Mouse (Mus musculus) myocyte (in vitro differentiated cells): ENCODE results near the gene Sh3pxd2a. TPM values are rescaled to one million over a fixed set of nuclear protein-coding genes. Genes with fewer than 3 reads are reported as not detected.

ENCODE experiments used
- H3K27me3 ChIP-seq: one replicate; pipeline ENCODE4 v1.6.1; 2011; ENCODE audit not compliant: control insufficient read depth, insufficient read depth, insufficient read length
- H3K36me3 ChIP-seq: one replicate; pipeline ENCODE4 v1.6.1; 2011; ENCODE audit not compliant: control insufficient read depth, insufficient read depth
- H3K4me2 ChIP-seq: one replicate; pipeline ENCODE4 v1.6.1; 2011; ENCODE audit warnings: low read depth, control low read depth
- H3K4me3 ChIP-seq: one replicate; pipeline ENCODE4 v1.5.1; 2011; ENCODE audit warnings: mild to moderate bottlenecking, control low read depth, moderate library complexity
- H3K79me2 ChIP-seq: one replicate; pipeline ENCODE4 v1.6.1; 2011; ENCODE audit not compliant: control insufficient read depth, insufficient read depth
- H3ac ChIP-seq: one replicate; pipeline ENCODE4 v1.6.1; 2011; ENCODE audit not compliant: control insufficient read depth, insufficient read length
- CEBPB ChIP-seq: IDR thresholded peaks from 2 replicates; pipeline ENCODE4 v1.6.1; 2011; ENCODE audit warnings: mild to moderate bottlenecking, moderate library complexity; ENCODE audit not compliant: poor library complexity, insufficient read depth, severe bottlenecking
- E2F4 ChIP-seq: IDR thresholded peaks from one replicate; pipeline ENCODE4 v1.6.1; 2011; ENCODE audit warnings: mild to moderate bottlenecking, control low read depth, moderate library complexity; ENCODE audit not compliant: insufficient read depth
- MAX ChIP-seq: IDR thresholded peaks from one replicate; pipeline ENCODE4 v1.6.1; 2011; ENCODE audit warnings: low read depth, mild to moderate bottlenecking, control low read depth
- MYOD1 ChIP-seq, 3 experiments: IDR thresholded peaks; one replicate each; pipeline ENCODE4 v1.6.1; 2011; ENCODE audit warnings: control low read depth in 2 of 3, low read depth in 2 of 3, mild to moderate bottlenecking in 2 of 3, moderate library complexity in 1 of 3; ENCODE audit not compliant: insufficient read length in 2 of 3, control insufficient read depth in 1 of 3
- MYOG ChIP-seq, 3 experiments: IDR thresholded peaks; one replicate each; pipeline ENCODE4 v1.6.1; 2011; ENCODE audit warnings: control low read depth in 2 of 3, low read depth in 2 of 3, mild to moderate bottlenecking in 2 of 3; ENCODE audit not compliant: insufficient read length in 2 of 3, control insufficient read depth in 1 of 3, insufficient read depth in 1 of 3
- POLR2A ChIP-seq: IDR thresholded peaks from one replicate; pipeline ENCODE4 v1.6.1; 2011; ENCODE audit warnings: low read depth, mild to moderate bottlenecking, control low read depth, moderate library complexity; ENCODE audit not compliant: insufficient read length
- POLR2AphosphoS2 ChIP-seq: IDR thresholded peaks from one replicate; pipeline ENCODE4 v1.6.1; 2011; ENCODE audit warnings: low read depth, control low read depth; ENCODE audit not compliant: insufficient read length
- REST ChIP-seq: IDR thresholded peaks from one replicate; pipeline ENCODE4 v1.6.1; 2011; ENCODE audit warnings: mild to moderate bottlenecking, control low read depth, moderate library complexity; ENCODE audit not compliant: insufficient read depth, insufficient read length
- SRF ChIP-seq: IDR thresholded peaks from one replicate; pipeline ENCODE4 v1.6.1; 2011; ENCODE audit warnings: low read depth; ENCODE audit not compliant: control insufficient read depth, insufficient read length
- TCF12 ChIP-seq: IDR thresholded peaks from one replicate; pipeline ENCODE4 v1.6.1; 2011; ENCODE audit warnings: mild to moderate bottlenecking, control low read depth; ENCODE audit not compliant: poor library complexity, insufficient read depth, severe bottlenecking
- TCF3 ChIP-seq: IDR thresholded peaks from one replicate; pipeline ENCODE4 v1.6.1; 2011; ENCODE audit warnings: low read depth, control low read depth; ENCODE audit not compliant: insufficient read length
- USF1 ChIP-seq: IDR thresholded peaks from one replicate; pipeline ENCODE4 v1.6.1; 2011; ENCODE audit warnings: low read depth, mild to moderate bottlenecking, control low read depth, moderate library complexity
- polyA plus RNA-seq: library from polyadenylated mRNA; unstranded; fragments of >200 nt; fragmentation: generic; extraction: Trizol; gene quantifications from one replicate; pipeline ENCODE4 v1.2.1, GENCODE M21; 2012; ENCODE audit warnings: missing spikeins

Gene Sh3pxd2a
- polyA plus RNA-seq = 59.5 TPM

DNA sequence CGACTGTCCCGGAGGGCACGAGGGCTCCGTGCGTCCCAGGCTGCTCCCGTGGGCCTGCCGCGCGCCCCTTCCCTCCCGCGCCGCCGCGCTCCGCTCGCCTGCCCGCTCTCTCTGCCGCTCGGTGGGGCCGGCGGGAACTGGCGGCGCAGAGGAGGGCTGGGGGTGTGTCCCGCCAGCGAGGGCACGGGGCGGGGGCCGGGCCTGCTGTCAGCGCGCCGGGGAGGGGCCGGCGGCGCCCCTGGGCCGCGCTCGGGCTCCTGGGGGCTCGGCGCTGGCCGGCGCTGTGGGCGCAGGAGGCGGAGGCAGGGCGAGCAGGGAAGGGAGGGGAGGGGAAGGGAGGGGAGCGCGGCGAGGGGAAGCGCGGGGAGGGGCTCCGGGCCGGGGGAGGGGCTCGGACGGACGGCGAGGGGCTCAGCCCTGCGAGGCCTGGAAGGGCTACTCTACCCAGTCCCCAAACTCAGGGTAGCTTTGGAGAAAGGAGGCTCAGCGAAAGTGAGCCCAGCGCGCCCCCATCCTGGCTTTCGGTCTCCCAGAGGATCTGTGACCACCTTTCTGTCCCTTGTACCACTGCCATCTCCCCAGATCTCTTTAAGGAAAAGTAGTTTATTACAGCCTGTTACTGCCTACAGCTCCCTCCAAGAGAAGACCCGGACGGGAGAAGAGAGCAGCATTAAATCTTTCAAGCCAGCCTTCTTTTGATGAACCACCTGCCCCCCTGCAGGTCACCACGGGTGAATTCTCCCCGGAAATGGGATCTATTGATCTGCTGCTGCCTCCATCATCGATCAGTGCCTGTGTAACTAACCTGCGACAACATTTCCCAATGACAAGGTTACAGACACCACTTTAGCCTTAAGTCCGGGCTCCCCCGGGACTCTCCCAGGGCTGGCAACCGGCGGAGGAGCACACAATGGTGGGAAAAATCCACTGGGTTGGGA is at the start of gene Sh3pxd2a:
Gene Sh3pxd2a, minus strand, starts transcription at position 98 of the 938 bp plus-strand sequence.
- H3K4me2 ChIP-seq = peak within 1 kb of the TSS; percentile 98
- TF ChIP-seq REST (no peak), MAX (no peak), POLR2AphosphoS2 (peak; percentile 43), USF1 (no peak), TCF12 (no peak), E2F4 (no peak), TCF3 (no peak), CEBPB (no peak), MYOD1 (IDR thresholded peaks at IDR 0.05; ENCODE audit: control insufficient read depth in 1 of 3, insufficient read length in 2 of 3, low read depth in 2 of 3) (peak in 1 of 3 experiments; percentile 26), MYOG (IDR thresholded peaks at IDR 0.05; ENCODE audit: control insufficient read depth in 1 of 3, insufficient read depth in 1 of 3, insufficient read length in 2 of 3, low read depth in 2 of 3) (no peak), POLR2A (peak; percentile 82), SRF (no peak)
- no peaks in the 10 kb centered on the region for H3K36me3 ChIP-seq
- peak within 1 kb of the TSS; percentile 82 for H3ac ChIP-seq
- peak within 1 kb of the TSS; percentile 98 for H3K4me3 ChIP-seq
- peaks cover 38% of the 10 kb centered on the region for H3K79me2 ChIP-seq
- no peaks in the 10 kb centered on the region for H3K27me3 ChIP-seq

DNA sequence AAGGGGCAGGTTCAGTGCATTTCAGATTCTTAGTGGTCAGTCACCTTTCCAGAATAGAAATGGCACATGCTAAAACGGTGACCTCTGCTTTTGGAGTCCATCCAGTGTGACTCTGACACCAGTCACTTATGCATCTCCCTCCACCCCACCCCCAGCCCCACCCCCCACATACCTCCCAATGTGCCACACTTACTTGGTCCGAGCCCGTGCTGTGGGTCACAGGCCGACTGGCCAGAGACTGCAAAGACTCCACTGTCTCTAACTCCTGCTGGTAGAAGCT is 49.4 kb upstream of the Sh3pxd2a start:
- Histone ChIP-seq H3K4me2 (no peak overlapping the region), H3K36me3 (peaks cover 4% of the 10 kb centered on the region), H3ac (no peak overlapping the region), H3K27me3 (no peaks in the 10 kb centered on the region), H3K4me3 (no peak overlapping the region), H3K79me2 (no peaks in the 10 kb centered on the region)
- TF ChIP-seq REST = no peak
- no peak for TF ChIP-seq SRF
- no peak for TF ChIP-seq CEBPB
- TF ChIP-seq MAX = no peak
- TF ChIP-seq MYOG (IDR thresholded peaks at IDR 0.05; ENCODE audit: control insufficient read depth in 1 of 3, insufficient read depth in 1 of 3, insufficient read length in 2 of 3, low read depth in 2 of 3) = no peak

DNA sequence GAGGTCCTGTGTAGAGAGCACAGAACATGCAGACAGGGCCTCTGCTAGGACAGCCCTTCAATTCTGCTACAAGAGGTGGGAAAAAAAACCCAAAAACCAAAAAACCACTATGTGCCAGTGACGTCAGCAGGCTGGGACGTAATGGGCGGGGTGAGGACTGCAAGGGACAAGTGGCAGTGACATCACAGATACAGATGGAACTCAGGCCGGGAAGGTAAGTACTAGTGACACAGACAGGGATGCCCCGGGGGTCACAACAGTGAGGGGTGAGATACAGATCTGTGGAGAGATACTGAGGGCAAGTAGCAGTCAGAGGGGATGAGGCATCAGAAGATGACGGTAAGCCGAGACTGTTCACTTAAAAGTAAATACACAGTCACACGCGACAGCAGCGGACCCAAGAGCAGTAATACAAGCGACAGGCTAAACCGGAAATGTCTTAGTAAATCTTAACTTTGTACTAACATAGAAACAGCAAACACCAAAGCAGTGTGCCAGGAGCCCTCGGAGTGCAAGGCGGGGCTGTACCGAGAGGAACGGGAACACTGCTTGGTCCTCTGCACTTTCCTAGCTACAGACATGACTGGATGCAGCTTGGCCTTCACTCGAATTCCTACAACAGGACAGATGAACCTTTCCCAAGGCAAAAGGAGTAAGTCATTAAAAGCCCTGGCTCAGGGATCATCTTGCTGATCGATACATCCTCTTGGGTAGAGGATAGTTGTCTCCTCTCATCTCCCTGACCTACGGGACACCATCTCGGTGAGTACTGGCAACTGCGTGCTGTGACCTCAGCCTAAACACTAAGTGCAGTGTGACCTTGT is 48.8 kb upstream of the Sh3pxd2a start:
- no peak for TF ChIP-seq TCF3
- TF ChIP-seq POLR2AphosphoS2 = no peak
- no peak for TF ChIP-seq TCF12
- no peak for TF ChIP-seq CEBPB
- no peak for TF ChIP-seq REST
- no peak for TF ChIP-seq MYOD1 (IDR thresholded peaks at IDR 0.05; ENCODE audit: control insufficient read depth in 1 of 3, insufficient read length in 2 of 3, low read depth in 2 of 3)
- no peak for TF ChIP-seq USF1
- no peak overlapping the region for H3K4me2 ChIP-seq
- H3K36me3 ChIP-seq = peaks cover 4% of the 10 kb centered on the region
- no peak overlapping the region for H3K4me3 ChIP-seq
- H3ac ChIP-seq = no peak overlapping the region
- H3K27me3 ChIP-seq = no peaks in the 10 kb centered on the region
- H3K79me2 ChIP-seq = no peaks in the 10 kb centered on the region

DNA sequence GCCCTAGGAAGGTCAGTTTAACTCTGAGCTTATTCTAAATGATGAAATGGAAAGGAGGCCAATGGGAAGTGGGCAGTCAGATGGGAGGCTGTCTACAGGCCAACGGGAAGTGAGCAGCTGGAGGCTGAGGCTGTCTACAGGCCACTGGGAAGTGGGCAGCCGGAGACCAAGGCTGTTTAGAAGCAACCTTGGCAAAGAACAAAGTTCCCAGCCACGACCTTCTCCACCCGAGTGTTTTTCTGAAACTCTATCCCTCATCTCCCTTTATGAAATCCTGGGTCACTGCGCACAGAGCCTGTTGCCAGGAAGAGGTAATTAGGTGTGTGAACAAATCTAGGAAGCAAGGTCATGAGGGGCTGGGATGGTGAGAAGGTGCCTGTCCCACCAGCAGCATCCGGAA is 47.8 kb upstream of the Sh3pxd2a start:
- Histone ChIP-seq H3K4me3 (no peak overlapping the region), H3ac (no peak overlapping the region), H3K36me3 (peaks cover 4% of the 10 kb centered on the region), H3K4me2 (no peak overlapping the region), H3K27me3 (no peaks in the 10 kb centered on the region), H3K79me2 (no peaks in the 10 kb centered on the region)
- TF ChIP-seq MYOD1 (IDR thresholded peaks at IDR 0.05; ENCODE audit: control insufficient read depth in 1 of 3, insufficient read length in 2 of 3, low read depth in 2 of 3) (peak in 1 of 3 experiments; percentile 14), SRF (no peak), MAX (no peak), POLR2AphosphoS2 (no peak)

DNA sequence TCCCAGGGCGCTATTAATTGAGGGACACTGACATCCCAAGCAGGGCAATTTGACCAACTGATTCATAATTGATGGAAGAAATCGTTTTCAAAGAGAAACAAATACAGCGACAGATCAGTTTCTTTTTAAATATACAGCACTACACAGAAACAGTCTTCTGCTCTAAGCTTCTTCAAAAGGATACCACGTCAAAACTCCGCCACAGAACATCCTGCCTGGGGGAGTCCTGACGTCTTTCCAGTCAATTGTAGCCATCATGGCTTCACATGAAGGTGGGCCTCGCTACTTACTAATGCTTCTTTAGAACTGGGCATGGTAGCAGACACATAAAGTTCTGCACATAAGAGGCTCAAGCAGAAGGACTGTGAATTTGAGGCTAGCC is 47.1 kb upstream of the Sh3pxd2a start:
- TF ChIP-seq TCF12 (no peak), MYOD1 (IDR thresholded peaks at IDR 0.05; ENCODE audit: control insufficient read depth in 1 of 3, insufficient read length in 2 of 3, low read depth in 2 of 3) (no peak), SRF (no peak), MAX (no peak), POLR2AphosphoS2 (no peak), TCF3 (no peak), REST (no peak), POLR2A (no peak), E2F4 (no peak), CEBPB (no peak), MYOG (IDR thresholded peaks at IDR 0.05; ENCODE audit: control insufficient read depth in 1 of 3, insufficient read depth in 1 of 3, insufficient read length in 2 of 3, low read depth in 2 of 3) (no peak), USF1 (no peak)
- Histone ChIP-seq H3K36me3 (peaks cover 4% of the 10 kb centered on the region), H3K27me3 (no peaks in the 10 kb centered on the region), H3K79me2 (no peaks in the 10 kb centered on the region), H3K4me3 (no peak overlapping the region), H3K4me2 (no peak overlapping the region), H3ac (no peak overlapping the region)
